Mouse (Mus musculus): Measurements from ENCODE around the gene Pax6. TPM values are rescaled to one million over a fixed set of nuclear protein-coding genes. Genes with fewer than 3 reads are reported as not detected.

Pax6 gene
- polyA plus RNA-seq, 1 experiment = 84.5 TPM

DNA sequence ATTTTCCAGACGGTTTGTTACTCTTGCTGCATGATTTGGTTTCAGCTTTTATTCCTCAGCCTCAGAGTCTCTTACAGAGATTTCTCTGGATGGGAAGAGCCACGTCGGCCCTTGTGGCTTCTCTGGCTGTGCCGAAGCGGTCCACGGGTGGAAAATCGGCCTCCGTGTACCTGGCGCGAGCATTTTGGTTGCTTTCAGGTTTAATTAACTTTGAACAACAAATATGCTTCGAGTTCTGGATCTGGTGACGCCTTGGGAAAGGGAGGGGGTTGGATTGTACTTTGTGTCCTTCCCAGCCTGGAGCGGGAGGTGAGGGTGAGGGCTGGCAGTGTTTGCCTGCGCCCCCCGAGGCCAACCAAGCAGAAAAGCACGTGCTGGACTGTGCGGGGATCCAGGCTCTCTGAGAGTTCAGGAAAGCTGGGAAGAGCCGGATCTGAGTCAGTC is 7.1 kb upstream of the Pax6 start:
- Histone ChIP-seq H3K27me3 (ENCODE audit: control insufficient read depth, insufficient read depth, low read length) (no peaks in the 10 kb centered on the region), H3K4me1 (ENCODE audit: control insufficient read depth, insufficient read depth, low read length) (peaks cover 3% of the 10 kb centered on the region; the same call in 1 of the 2 replicates), H3K4me3 (replicated peaks; ENCODE audit: insufficient read depth, low read depth, low read length) (peak overlapping the region; percentile 34), H3K27ac (ENCODE audit: insufficient read depth, low read length) (no peak overlapping the region)
- whole genome bisulfite sequencing = 33% methylated on average over 18 of the region's 18 CpGs
- DNase-seq = peak; percentile 11 to 28
- TF ChIP-seq POLR2A (IDR thresholded peaks at IDR 0.05; ENCODE audit: borderline replicate concordance, insufficient read depth, low read length) (no peak), CTCF (IDR thresholded peaks at IDR 0.05; ENCODE audit: borderline replicate concordance, insufficient read depth, low read depth, low read length) (no peak)

DNA sequence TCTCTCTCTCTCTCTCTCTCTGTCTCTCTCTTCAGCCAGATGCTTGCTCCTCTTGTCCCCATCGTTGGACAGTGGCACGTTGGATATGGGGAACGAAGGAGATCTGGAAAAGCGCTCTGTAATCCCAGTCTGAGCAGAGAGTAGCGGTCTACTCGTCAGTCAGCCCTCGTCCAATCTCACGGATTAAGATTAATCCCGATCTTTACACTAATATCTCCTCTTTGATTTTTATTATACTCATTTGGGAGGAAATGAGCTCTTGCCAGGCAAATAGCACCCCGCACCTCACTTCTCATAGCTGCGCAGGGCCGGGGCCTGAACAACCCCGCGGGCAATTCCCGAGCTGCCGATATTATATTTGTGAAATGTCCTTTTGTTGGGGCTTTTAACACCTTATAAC is 6.6 kb upstream of the Pax6 start:
- 75% methylated on average over 16 of the region's 16 CpGs for WGBS
- Histone ChIP-seq H3K27ac (ENCODE audit: insufficient read depth, low read length) (no peak overlapping the region), H3K27me3 (ENCODE audit: control insufficient read depth, insufficient read depth, low read length) (no peaks in the 10 kb centered on the region), H3K4me1 (ENCODE audit: control insufficient read depth, insufficient read depth, low read length) (peaks cover 3% of the 10 kb centered on the region; the same call in 1 of the 2 replicates), H3K4me3 (replicated peaks; ENCODE audit: insufficient read depth, low read depth, low read length) (no peak overlapping the region)
- TF ChIP-seq POLR2A (IDR thresholded peaks at IDR 0.05; ENCODE audit: borderline replicate concordance, insufficient read depth, low read length) = no peak
- TF ChIP-seq CTCF (IDR thresholded peaks at IDR 0.05; ENCODE audit: borderline replicate concordance, insufficient read depth, low read depth, low read length) = no peak
- no peak for DNase-seq

DNA sequence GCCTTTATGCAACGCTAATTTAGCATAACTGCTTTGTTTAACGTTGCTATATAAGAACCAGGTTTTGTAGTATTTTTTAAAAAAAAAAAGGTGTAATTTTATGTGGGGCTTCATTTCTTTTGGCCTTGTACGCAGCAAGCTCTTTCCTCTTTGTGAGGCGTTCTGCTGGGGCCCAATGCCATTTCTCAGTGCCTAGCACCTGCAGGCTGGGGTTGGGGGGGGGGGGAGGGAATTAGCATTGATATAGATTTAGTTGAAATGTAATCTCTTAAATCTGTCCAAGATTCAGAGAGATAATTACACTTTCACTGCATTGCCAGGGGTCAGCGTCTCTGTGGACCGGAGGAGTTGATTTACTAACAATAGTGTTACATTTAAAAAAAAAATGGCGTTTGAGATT is 6.1 kb upstream of the Pax6 start:
- H3K27me3 ChIP-seq (ENCODE audit: control insufficient read depth, insufficient read depth, low read length) = no peaks in the 10 kb centered on the region
- H3K4me1 ChIP-seq (ENCODE audit: control insufficient read depth, insufficient read depth, low read length) = peaks cover 4% of the 10 kb centered on the region
- no peak overlapping the region for H3K27ac ChIP-seq (ENCODE audit: insufficient read depth, low read length)
- no peak overlapping the region for H3K4me3 ChIP-seq (replicated peaks; ENCODE audit: insufficient read depth, low read depth, low read length)
- WGBS = 75% methylated on average over 7 of the region's 7 CpGs
- no peak for TF ChIP-seq POLR2A (IDR thresholded peaks at IDR 0.05; ENCODE audit: borderline replicate concordance, insufficient read depth, low read length)
- TF ChIP-seq CTCF (IDR thresholded peaks at IDR 0.05; ENCODE audit: borderline replicate concordance, insufficient read depth, low read depth, low read length) = no peak
- DNase-seq = no peak

DNA sequence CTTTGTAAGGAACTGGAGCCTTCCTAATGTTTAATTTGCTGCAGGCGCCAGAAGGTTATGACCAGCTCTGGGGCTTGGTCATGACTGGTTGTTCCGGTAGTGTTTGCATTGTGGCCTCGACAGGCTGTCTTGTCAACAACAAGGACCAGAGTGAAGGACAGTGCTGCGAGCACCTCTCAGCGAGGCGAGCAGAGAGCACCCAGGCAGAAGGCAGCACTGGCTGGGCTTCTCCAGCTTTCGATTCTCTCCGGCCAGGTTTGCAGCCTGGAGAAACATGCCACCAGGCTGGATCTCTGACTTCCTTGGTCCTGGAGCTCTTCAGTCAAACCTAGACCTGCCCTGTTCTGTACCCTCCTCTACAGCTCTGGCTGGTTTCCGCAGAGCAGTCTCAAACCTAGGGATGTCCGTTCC is 5.6 kb upstream of the Pax6 start:
- no peak for DNase-seq
- 51% methylated on average over 10 of the region's 10 CpGs for WGBS
- Histone ChIP-seq H3K27me3 (ENCODE audit: control insufficient read depth, insufficient read depth, low read length) (no peaks in the 10 kb centered on the region), H3K4me1 (ENCODE audit: control insufficient read depth, insufficient read depth, low read length) (peaks cover 7% of the 10 kb centered on the region), H3K27ac (ENCODE audit: insufficient read depth, low read length) (no peak overlapping the region), H3K4me3 (replicated peaks; ENCODE audit: insufficient read depth, low read depth, low read length) (no peak overlapping the region)
- no peak for TF ChIP-seq POLR2A (IDR thresholded peaks at IDR 0.05; ENCODE audit: borderline replicate concordance, insufficient read depth, low read length)
- TF ChIP-seq CTCF (IDR thresholded peaks at IDR 0.05; ENCODE audit: borderline replicate concordance, insufficient read depth, low read depth, low read length) = no peak

DNA sequence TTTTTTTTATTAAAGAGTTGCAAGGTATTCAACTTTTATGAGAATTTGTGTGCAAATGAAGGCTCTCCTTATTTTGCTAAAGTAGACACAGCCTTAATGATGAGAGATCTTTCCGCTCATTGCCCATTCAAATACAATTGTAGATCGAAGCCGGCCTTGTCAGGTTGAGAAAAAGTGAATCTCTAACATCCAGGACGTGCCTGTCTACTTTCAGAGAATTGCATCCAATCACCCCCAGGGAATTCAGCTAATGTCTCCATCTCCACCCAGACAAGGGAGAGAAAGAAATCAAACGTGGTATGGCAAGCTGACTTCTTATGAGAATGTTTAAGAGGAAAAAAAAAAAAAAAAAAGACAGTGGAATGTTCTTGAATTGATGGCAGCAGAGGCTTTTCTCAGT is 3.7 kb upstream of the Pax6 start:
- Histone ChIP-seq H3K4me1 (ENCODE audit: control insufficient read depth, insufficient read depth, low read length) (peaks cover 7% of the 10 kb centered on the region), H3K4me3 (replicated peaks; ENCODE audit: insufficient read depth, low read depth, low read length) (no peak overlapping the region), H3K27me3 (ENCODE audit: control insufficient read depth, insufficient read depth, low read length) (no peaks in the 10 kb centered on the region), H3K27ac (ENCODE audit: insufficient read depth, low read length) (no peak overlapping the region)
- WGBS = 74% methylated on average over 5 of the region's 5 CpGs
- TF ChIP-seq POLR2A (IDR thresholded peaks at IDR 0.05; ENCODE audit: borderline replicate concordance, insufficient read depth, low read length) = no peak
- no peak for TF ChIP-seq CTCF (IDR thresholded peaks at IDR 0.05; ENCODE audit: borderline replicate concordance, insufficient read depth, low read depth, low read length)
- no peak for DNase-seq

DNA sequence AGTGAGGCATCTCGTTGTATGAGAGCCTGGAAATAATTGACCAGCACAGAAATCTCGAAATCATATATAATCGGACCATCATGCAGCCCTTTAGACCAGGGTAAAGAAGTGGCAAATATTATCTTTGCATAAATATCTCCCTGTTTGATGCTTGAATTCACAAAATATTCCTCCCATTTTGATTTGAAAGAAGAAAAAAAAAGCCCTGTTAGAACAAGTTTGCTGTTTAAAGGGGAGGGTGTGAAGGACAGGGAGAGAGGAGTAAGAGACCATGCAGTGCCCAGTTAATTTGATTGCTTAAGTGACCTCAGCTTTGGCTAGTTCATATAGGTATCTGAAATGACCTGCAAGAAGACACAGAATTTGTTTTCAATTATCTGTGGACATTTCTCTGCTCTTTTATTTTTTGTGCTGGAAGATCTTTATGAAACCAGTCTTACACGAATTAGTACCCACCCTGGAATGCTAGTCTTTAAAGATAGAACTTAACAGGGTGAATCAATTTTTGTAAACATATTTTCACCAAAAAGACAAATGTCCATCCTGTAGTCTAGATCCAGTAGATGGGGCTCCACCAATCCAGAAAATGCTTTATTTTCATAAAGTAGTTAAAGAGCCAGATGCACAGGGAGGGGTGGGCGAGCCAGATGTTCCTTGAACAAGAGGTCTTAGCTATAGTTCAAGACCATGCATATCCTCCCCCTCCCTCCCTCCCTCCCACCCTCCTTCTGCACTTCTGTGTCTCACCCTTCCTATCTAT is 3.0 kb upstream of the Pax6 start:
- no peak for TF ChIP-seq CTCF (IDR thresholded peaks at IDR 0.05; ENCODE audit: borderline replicate concordance, insufficient read depth, low read depth, low read length)
- no peak for TF ChIP-seq POLR2A (IDR thresholded peaks at IDR 0.05; ENCODE audit: borderline replicate concordance, insufficient read depth, low read length)
- Histone ChIP-seq H3K27me3 (ENCODE audit: control insufficient read depth, insufficient read depth, low read length) (no peaks in the 10 kb centered on the region), H3K27ac (ENCODE audit: insufficient read depth, low read length) (no peak overlapping the region), H3K4me3 (replicated peaks; ENCODE audit: insufficient read depth, low read depth, low read length) (no peak overlapping the region), H3K4me1 (ENCODE audit: control insufficient read depth, insufficient read depth, low read length) (peaks cover 6% of the 10 kb centered on the region)
- no peak for DNase-seq
- 88% methylated on average over 5 of the region's 5 CpGs for WGBS

DNA sequence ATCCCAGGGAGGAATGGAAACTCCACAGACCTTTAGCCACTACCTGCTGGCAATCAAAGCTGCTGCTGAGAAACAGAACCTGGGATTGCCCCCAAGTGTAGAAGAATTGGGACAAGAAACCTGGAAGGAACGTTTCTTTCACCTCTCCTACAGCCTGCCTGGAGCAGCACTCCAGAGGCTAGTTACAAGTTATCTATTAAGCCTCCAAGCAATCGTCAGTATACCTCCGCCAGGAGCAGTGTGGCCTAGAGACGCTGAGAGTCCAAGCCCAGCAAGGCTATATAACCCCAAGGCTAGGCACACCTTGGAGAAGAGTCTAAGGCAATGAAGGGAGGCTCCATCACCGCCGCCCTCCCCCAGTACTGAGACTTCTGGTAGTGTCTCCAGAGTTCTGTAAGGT is 2.4 kb upstream of the Pax6 start:
- Histone ChIP-seq H3K4me1 (ENCODE audit: control insufficient read depth, insufficient read depth, low read length) (peaks cover 6% of the 10 kb centered on the region), H3K27ac (ENCODE audit: insufficient read depth, low read length) (no peak overlapping the region), H3K27me3 (ENCODE audit: control insufficient read depth, insufficient read depth, low read length) (no peaks in the 10 kb centered on the region), H3K4me3 (replicated peaks; ENCODE audit: insufficient read depth, low read depth, low read length) (no peak overlapping the region)
- no peak for TF ChIP-seq CTCF (IDR thresholded peaks at IDR 0.05; ENCODE audit: borderline replicate concordance, insufficient read depth, low read depth, low read length)
- no peak for TF ChIP-seq POLR2A (IDR thresholded peaks at IDR 0.05; ENCODE audit: borderline replicate concordance, insufficient read depth, low read length)
- DNase-seq = no peak
- WGBS = 71% methylated on average over 6 of the region's 6 CpGs
